8 mouse cellular contexts compared by ENCODE assay signal in the genomic region with DNA sequence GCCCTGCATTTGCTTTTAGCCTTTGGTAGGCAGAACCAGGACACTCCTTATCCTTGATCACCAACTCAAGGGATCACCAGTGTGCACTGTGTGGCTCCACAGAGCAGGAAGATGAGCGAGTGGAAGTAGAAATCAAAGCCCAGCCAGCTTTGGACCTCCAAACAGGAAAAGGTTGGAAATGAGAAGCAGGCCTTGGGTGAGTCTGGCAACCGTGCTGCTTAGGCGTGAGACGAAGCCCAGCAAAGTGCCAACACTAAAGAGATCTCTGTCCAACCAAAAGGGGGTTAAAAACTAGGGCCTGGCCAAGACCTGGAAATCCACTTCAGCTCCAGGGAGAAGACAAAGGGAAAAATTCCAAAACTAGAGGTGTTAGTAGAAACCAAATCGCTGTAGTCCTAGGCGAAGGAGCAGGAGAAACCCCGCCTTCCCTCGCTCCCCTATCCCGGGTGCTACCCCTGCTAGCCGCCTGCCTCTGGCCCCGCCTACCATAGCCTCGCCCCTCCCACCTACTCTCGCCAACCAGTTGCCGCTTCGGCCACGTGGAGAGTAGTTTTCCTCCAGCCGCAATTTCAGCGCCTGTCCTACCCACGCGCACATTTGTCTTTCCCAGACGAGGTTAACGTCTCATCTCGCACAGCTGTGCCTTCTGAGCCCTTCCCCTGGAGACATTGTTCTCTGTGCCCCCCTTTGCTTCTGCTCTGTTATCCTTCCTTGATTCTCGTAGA. TPM values are rescaled to one million over a fixed set of nuclear protein-coding genes. Genes with fewer than 3 reads are reported as not detected.
DNase-seq lines count a peak whose midpoint lies in the region; ATAC-seq and TF ChIP-seq lines count a peak whose summit lies in the region.

No protein-coding gene starts in this region.

- H3K27ac ChIP-seq in hindbrain, embryonic 15.5 days (replicated peaks): no peak overlapping the region
- H3K27ac ChIP-seq in left cerebral cortex, adult 2 months: no peak overlapping the region

- no peak for TF ChIP-seq CTCF in left cerebral cortex, adult 2 months (IDR thresholded peaks at IDR 0.05)

- H3K27me3 ChIP-seq in hindbrain, embryonic 15.5 days: no peaks in the 10 kb centered on the region

- peak overlapping the region; percentile 33 for H3K4me3 ChIP-seq in hindbrain, embryonic 15.5 days
- peak overlapping the region; percentile 17 for H3K4me3 ChIP-seq in left cerebral cortex, adult 2 months

- H3K9me3 ChIP-seq in hindbrain, embryonic 15.5 days: no peaks in the 10 kb centered on the region

- H3K4me2 ChIP-seq in hindbrain, embryonic 15.5 days: peak overlapping the region; percentile 73

- H3K36me3 ChIP-seq in hindbrain, embryonic 15.5 days: peaks cover 5% of the 10 kb centered on the region

- ATAC-seq in hindbrain, embryonic 15.5 days (ENCODE audit: low FRiP score, low read depth): peak; percentile 80; the same call in 1 of the 2 replicates

- intact Hi-C loops in left cerebral cortex, adult 2 months (cut with DNase I): no loop called here

- WGBS in hindbrain, embryonic 15.5 days: 13% methylated on average over 24 of the region's 24 CpGs

- DNase-seq in Muller cell, postnatal 12 days (ENCODE audit: inconsistent ontology term): peak; percentile 69
- DNase-seq in cerebellum, postnatal 14 days: peak; percentile 46 to 59
- peak; percentile 88 for DNase-seq in gastrocnemius, adult 18-20 months (ENCODE audit: low spot score)
- DNase-seq in left cerebral cortex, adult 2 months (ENCODE audit: extremely low spot score in 1 of 2, low spot score in 2 of 2): peak; percentile 53 to 63
- DNase-seq in lung, postnatal 4 days: peak; percentile 87 to 88
- peak; percentile 27 for DNase-seq in retina, postnatal 7 days (ENCODE audit: low read depth, low spot score)
- DNase-seq in thymus, postnatal 4 days: peak; percentile 92

- H3K9ac ChIP-seq in hindbrain, embryonic 15.5 days: no peak overlapping the region

- peaks cover 11% of the 10 kb centered on the region for H3K4me1 ChIP-seq in hindbrain, embryonic 15.5 days (replicated peaks)

RNA-seq across cellular contexts. Expression of gene Efcab8, which starts 0.9 kb away (rescaled TPM):
- not detected for total RNA-seq in gastrocnemius, adult 18-20 months (2021)
- polyA plus RNA-seq in hindbrain, embryonic 15.5 days (2015; fragmentation: Nextera tagmentation; extraction: Ambion mirVana): not detected in 2 replicates
- total RNA-seq in left cerebral cortex, adult 2 months (2021): under 1 TPM; 0.16 to 0.38 TPM

RNA-seq across cellular contexts. Expression of gene Mapre1, which starts 37.7 kb away (rescaled TPM):
- total RNA-seq in gastrocnemius, adult 18-20 months (2021): 10 to 100 TPM; 31.0 to 36.7 TPM
- polyA plus RNA-seq in hindbrain, embryonic 15.5 days (2015; fragmentation: Nextera tagmentation; extraction: Ambion mirVana): 348 and 356 TPM in 2 replicates
- 10 to 100 TPM; 76.5 to 83.6 TPM for total RNA-seq in left cerebral cortex, adult 2 months (2021)

Comparison
In these comparisons a context has a peak if more than half of its experiments do, and no peak if none do; other contexts are left out.
1. DNase-seq: peak in every context shown above with its lines; median percentile 92 in thymus, postnatal 4 days; 88 in gastrocnemius, adult 18-20 months; 88 in lung, postnatal 4 days; 69 in Muller cell, postnatal 12 days; 58 in left cerebral cortex, adult 2 months; 52 in cerebellum, postnatal 14 days; 27 in retina, postnatal 7 days.